Mouse (Mus musculus) forebrain, embryonic 12.5 days (tissue): ENCODE measurements around the gene Ifrd2. TPM values are rescaled to one million over a fixed set of nuclear protein-coding genes. Genes with fewer than 3 reads are reported as not detected.

Experiments
- ATAC-seq: fragments of 200-750 bp; cut with Nextera tagmentation; 2 replicates; pipeline ENCODE4 v1.8.0; 2017; ENCODE audit warnings: moderate TSS enrichment; ENCODE audit not compliant: low FRiP score
- H3K27ac ChIP-seq: fragments of 300-500 bp; sonication (generic); 2 replicates; pipeline ENCODE4 v1.5.1; 2016; ENCODE audit warnings: mild to moderate bottlenecking
- H3K27me3 ChIP-seq: fragments of 300-500 bp; sonication (generic); 2 replicates; pipeline ENCODE4 v1.6.1; 2016; ENCODE audit warnings: mild to moderate bottlenecking
- H3K36me3 ChIP-seq: fragments of 300-500 bp; sonication (generic); replicated peaks from 2 replicates; pipeline ENCODE4 v1.6.1; 2016; ENCODE audit warnings: mild to moderate bottlenecking
- H3K4me1 ChIP-seq: fragments of 300-500 bp; sonication (generic); 2 replicates; pipeline ENCODE4 v1.6.1; 2016
- H3K4me2 ChIP-seq: fragments of 300-500 bp; sonication (generic); 2 replicates; pipeline ENCODE4 v1.6.1; 2016; ENCODE audit warnings: mild to moderate bottlenecking, moderate library complexity
- H3K4me3 ChIP-seq: fragments of 300-500 bp; sonication (generic); replicated peaks from 2 replicates; pipeline ENCODE4 v1.5.1; 2016; ENCODE audit warnings: mild to moderate bottlenecking
- H3K9ac ChIP-seq: fragments of 300-500 bp; sonication (generic); 2 replicates; pipeline ENCODE4 v1.6.1; 2016; ENCODE audit warnings: mild to moderate bottlenecking
- H3K9me3 ChIP-seq: fragments of 300-500 bp; sonication (generic); 2 replicates; pipeline ENCODE4 v1.6.1; 2016
- WGBS: fragments of 180-500 bp; shearing (Covaris S2); methylation state at CpG from one replicate; pipeline ENCODE4 v1.1.7; 2016; 5-methylcytosine and 5-hydroxymethylcytosine counted together
- polyA plus RNA-seq: library from polyadenylated mRNA; unstranded; fragments of >200 nt; fragmentation: Nextera tagmentation; extraction: Ambion mirVana; gene quantifications from 2 replicates; pipeline ENCODE4 v1.2.1, GENCODE M21; 2016

Ifrd2 gene
- polyA plus RNA-seq, 1 experiment from 2014 or later = 22.1 TPM

DNA sequence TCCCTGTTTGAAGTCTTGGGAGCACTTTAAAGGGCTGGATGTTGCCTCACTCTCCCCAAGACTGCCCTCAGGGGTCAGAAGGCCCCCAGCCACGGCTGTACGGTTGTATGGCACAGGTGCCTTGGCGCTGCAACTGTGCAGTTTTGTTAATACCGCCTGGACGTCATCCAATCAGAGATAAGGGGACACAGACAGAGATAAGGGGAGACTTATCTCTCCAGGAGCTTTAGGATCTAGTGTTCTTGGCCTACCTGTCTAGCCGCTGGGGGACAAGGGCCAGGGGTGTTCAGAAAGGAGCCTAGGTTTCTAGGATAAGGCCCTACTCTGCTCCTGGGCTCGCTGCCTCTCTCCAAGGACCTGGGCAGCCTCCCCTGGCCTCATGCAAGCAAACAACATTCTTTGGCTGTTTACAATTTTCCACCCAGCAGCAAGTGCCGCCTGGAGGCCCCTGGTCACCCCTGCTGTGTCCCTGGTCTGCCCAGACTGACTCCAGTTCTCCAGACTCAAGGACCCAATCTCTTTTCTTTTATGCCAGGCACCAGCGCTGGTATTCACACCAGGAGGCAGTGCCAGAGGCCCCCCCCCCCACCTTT, 20.3 kb downstream of the Ifrd2 start:
- Histone ChIP-seq H3K4me2 (no peak overlapping the region), H3K4me3 (no peak overlapping the region), H3K4me1 (peaks cover 62% of the 10 kb centered on the region), H3K36me3 (no peaks in the 10 kb centered on the region), H3K9me3 (no peaks in the 10 kb centered on the region), H3K27me3 (no peaks in the 10 kb centered on the region; the same call in 1 of the 2 replicates), H3K27ac (no peak overlapping the region), H3K9ac (no peak overlapping the region)
- WGBS = 59% methylated on average over 9 of the region's 9 CpGs
- no peak for ATAC-seq

DNA sequence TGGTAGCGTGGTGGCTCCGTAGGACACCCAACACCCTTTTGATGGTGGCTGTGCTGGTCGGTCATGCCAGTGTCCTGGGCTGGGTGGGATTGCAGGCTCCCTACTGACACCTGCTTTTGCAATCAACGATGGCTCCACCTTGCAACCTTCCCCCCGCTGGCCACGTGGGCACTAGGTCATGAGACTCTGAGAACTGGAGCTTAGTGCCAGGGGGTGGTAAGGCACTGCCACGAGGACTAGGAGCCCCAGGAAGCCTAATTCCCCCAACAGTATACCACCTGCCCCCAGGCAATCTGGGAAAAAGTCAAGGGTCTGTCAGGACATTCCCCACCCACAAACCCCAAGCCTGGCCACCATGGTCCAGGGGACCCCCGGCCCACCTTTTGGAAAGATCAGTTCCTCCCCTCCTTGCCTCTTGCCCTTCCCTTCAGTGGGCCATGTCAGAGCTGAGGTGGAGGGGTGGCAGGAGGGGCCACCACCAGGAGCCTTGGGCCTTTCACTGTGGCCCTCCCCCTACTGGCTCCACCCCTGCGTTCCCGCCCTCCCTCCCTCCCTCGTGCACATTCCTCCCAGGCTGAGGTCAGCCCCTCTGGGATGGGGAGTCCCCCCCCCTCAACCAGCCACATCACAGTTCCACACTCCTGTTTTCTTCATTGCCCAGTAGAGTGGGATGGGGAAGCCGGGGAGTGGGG, 21.4 kb downstream of the Ifrd2 start, which contains the start of gene Sema3b:
Gene Sema3b (minus strand): TSS at position 489 of the 692 bp plus-strand sequence.
- ATAC-seq = no peak
- Histone ChIP-seq H3K27me3 (no peaks in the 10 kb centered on the region; the same call in 1 of the 2 replicates), H3K4me2 (peak within 1 kb of the TSS; percentile 22; the same call in 1 of the 2 replicates), H3K9me3 (no peaks in the 10 kb centered on the region), H3K27ac (peak within 1 kb of the TSS; percentile 46; the same call in 1 of the 2 replicates), H3K4me1 (peaks cover 71% of the 10 kb centered on the region), H3K36me3 (peaks cover 3% of the 10 kb centered on the region; the same call in 1 of the 2 replicates), H3K9ac (peak within 1 kb of the TSS; percentile 33; the same call in 1 of the 2 replicates), H3K4me3 (no peak within 1 kb of the TSS)
- whole genome bisulfite sequencing = 44% methylated on average over 11 of the region's 12 CpGs

DNA sequence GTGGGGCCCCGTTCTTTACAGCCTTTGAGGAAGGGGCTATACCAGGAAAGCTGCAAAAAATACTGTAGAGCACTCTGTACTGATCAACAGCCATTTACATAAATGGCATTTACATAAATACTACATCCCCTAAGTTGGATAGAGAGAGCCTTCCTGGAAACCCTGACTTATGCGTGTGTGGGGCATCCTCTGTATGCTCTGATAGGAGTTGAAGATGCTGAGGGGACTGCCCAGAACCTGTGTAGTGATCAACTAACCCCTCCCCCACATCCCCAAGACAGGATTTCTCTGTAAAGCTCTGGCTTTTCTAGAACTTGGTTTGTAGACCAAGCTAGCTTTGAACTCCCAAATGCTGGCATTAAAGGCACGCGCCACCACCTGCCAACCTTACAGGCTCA, 22.0 kb downstream of the Ifrd2 start:
- H3K9ac ChIP-seq = peak overlapping the region; percentile 33; the same call in 1 of the 2 replicates
- peaks cover 72% of the 10 kb centered on the region for H3K4me1 ChIP-seq
- H3K4me2 ChIP-seq = no peak overlapping the region
- no peaks in the 10 kb centered on the region for H3K9me3 ChIP-seq
- H3K4me3 ChIP-seq = no peak overlapping the region
- H3K27ac ChIP-seq = peak overlapping the region; percentile 46; the same call in 1 of the 2 replicates
- H3K27me3 ChIP-seq = no peaks in the 10 kb centered on the region; the same call in 1 of the 2 replicates
- peaks cover 9% of the 10 kb centered on the region for H3K36me3 ChIP-seq
- no peak for ATAC-seq
- 66% methylated on average over 4 of the region's 4 CpGs for WGBS

GRCm38 (mm10) chr9:107611456-107612190, 24.2 kb downstream of the Ifrd2 start:
- Histone ChIP-seq H3K4me3 (peak overlapping the region; percentile 36), H3K4me1 (peaks cover 69% of the 10 kb centered on the region), H3K27ac (peak overlapping the region; percentile 99), H3K9me3 (no peaks in the 10 kb centered on the region), H3K9ac (peak overlapping the region; percentile 71), H3K27me3 (no peaks in the 10 kb centered on the region; the same call in 1 of the 2 replicates), H3K4me2 (peak overlapping the region; percentile 61), H3K36me3 (peaks cover 31% of the 10 kb centered on the region)
- ATAC-seq = no peak; the same call in 1 of the 2 replicates
- WGBS = 69% methylated on average over 6 of the region's 6 CpGs

GRCm38 (mm10) chr9:107612191-107612944, 24.9 kb downstream of the Ifrd2 start:
- 1% methylated on average over 45 of the region's 48 CpGs for WGBS
- H3K9me3 ChIP-seq = no peaks in the 10 kb centered on the region
- peaks cover 62% of the 10 kb centered on the region for H3K4me1 ChIP-seq
- peak overlapping the region; percentile 36 for H3K4me3 ChIP-seq
- ATAC-seq = peak; percentile 94
- peak overlapping the region; percentile 71 for H3K9ac ChIP-seq
- H3K27ac ChIP-seq = peak overlapping the region; percentile 99
- H3K4me2 ChIP-seq = peak overlapping the region; percentile 61
- H3K27me3 ChIP-seq = no peaks in the 10 kb centered on the region
- peaks cover 37% of the 10 kb centered on the region for H3K36me3 ChIP-seq

DNA sequence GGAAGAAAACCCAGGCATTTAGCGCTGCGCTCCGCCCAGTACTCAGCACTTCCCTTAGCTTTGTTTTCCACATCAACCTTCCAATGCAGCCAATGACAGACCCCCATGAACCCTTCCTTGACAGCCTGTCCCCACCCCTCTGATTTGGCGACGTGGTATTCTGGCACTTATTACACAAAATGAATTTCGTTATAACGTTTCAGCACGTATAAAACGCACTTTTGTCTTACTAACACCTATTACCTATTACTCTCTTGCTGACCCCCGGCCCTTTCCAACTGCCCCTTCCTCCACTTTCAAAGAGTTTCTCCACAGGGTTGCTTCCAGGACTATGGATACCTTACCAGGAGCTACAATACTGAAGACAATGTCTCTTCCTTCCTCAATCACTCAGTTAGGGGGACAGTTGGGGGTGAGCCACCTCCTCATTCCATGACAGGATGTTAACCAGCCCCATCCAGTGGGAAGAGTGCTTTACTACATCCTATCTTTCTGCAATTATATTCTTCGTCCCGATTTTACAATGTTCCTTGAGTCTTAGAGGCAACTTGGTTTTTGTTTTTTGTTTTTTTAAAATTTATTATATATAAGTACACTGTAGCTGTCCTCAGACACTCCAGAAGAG, 25.6 kb downstream of the Ifrd2 start:
- H3K4me2 ChIP-seq = peak overlapping the region; percentile 61
- H3K4me3 ChIP-seq = peak overlapping the region; percentile 36
- H3K4me1 ChIP-seq = peaks cover 55% of the 10 kb centered on the region
- H3K36me3 ChIP-seq = peaks cover 43% of the 10 kb centered on the region
- WGBS = 13% methylated on average over 12 of the region's 12 CpGs
- no peaks in the 10 kb centered on the region for H3K9me3 ChIP-seq
- H3K27ac ChIP-seq = peak overlapping the region; percentile 99
- H3K27me3 ChIP-seq = no peaks in the 10 kb centered on the region
- H3K9ac ChIP-seq = peak overlapping the region; percentile 71; the same call in 1 of the 2 replicates
- ATAC-seq = 0 out of 2 replicates have a peak, but pooled peaks have one; percentile 9

DNA sequence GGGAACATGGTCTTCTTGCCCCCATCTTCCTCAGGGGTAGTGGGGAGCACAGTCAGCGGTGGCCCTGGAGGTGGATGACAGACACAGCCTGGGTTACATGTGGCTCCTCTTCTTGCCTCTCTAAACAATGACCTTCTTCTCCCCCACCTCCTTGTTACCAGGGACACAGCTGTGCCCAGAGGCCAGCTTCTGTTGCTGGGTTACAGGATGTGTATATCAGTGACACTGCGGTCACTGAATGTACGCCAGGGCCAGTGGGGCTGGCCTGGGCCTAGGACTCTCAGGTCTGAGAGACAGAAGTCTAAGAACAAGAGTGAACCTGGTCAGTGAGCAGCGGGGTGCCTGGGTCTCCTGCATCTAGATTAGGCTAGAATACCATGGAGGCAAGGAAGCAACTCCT, 27.6 kb downstream of the Ifrd2 start:
- Histone ChIP-seq H3K9me3 (no peaks in the 10 kb centered on the region), H3K9ac (no peak overlapping the region), H3K27ac (peak overlapping the region; percentile 43; the same call in 1 of the 2 replicates), H3K36me3 (peaks cover 63% of the 10 kb centered on the region), H3K4me2 (no peak overlapping the region), H3K4me1 (peaks cover 53% of the 10 kb centered on the region), H3K4me3 (no peak overlapping the region), H3K27me3 (no peaks in the 10 kb centered on the region)
- WGBS = 82% methylated on average over 4 of the region's 4 CpGs
- ATAC-seq = no peak

DNA sequence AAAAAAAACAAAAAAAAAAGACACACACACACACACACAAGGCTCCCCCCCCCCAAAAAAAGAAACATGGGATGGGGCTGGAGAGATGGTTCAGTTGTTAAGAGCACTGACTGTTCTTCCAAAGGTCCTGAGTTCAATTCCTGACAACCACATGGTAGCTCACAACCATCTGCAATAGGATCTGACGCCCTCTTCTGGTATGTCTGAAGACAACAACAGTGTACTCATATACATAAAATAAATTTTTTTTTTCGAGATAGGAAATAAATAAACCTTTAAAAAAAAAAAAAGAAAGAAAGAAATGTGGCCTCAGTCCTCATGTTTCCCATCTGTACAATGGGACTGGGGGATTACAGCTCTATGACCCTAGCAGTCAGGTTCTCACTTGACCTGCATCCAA, 30.0 kb downstream of the Ifrd2 start:
- Histone ChIP-seq H3K36me3 (peaks cover 75% of the 10 kb centered on the region), H3K4me1 (peaks cover 39% of the 10 kb centered on the region), H3K27me3 (no peaks in the 10 kb centered on the region), H3K27ac (no peak overlapping the region), H3K9me3 (no peaks in the 10 kb centered on the region), H3K9ac (no peak overlapping the region), H3K4me3 (no peak overlapping the region), H3K4me2 (no peak overlapping the region)
- WGBS = 93% methylated on average over 2 of the region's 2 CpGs
- ATAC-seq = no peak

DNA sequence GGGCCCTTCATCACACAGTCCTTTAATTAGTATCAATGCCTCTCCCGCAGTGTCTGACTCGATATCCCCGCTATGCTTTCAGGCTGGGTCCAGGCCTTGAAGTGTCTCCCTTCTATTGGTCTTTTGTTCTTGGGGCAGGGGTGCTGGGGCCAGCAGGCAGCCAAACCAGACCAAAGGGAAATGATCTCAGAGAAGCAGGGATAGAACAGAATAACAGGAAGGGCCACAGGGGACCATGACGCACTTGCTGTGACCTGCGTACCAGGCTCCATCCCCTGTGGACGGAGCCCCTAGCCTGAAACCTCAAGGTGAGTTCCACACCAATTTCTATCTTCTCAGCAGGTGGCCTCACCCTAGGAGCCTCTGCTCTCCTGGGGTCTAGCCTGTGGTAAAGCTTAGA, 30.7 kb downstream of the Ifrd2 start:
- no peak for ATAC-seq
- H3K27ac ChIP-seq = 0 out of 2 replicates have a peak overlapping the region, but pooled peaks have one; percentile 62
- peaks cover 80% of the 10 kb centered on the region for H3K36me3 ChIP-seq

DNA sequence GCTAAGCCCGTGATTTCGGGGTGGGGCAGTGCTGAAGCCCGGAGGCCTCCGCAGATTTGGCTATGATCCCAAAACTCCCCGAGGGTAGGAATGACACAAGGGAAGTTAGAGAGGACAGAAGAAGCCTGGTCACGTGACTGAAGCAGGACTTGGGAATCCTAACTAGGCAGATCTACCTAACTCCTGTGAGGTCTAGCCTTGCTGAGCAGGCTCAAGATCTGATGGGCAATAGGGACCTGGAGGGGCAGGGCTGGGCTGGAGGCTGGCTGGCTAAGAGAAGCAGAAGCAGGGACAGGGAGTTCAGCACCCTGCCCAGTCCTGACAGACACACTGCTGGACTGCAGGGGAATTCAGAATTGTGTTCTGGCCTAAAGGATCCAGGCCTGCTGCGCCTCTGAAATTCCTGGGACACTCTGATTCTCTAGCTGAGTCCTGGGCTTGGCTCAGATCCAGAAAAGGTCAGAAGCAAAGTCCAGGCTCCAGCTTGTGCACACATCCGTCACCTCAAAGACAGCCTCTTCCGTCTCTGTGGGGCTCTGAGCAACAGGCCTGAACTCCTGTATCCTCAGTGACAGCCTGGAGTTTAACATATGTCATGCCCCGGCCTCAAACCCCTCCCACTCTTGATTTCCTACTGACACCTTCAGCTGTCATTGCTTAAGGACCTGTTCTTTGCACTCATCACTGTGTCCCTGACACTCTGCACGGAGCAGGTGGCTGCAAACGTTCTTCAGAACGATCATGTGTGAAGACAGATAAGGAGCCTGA, 31.5 kb downstream of the Ifrd2 start:
- 70% methylated on average over 13 of the region's 13 CpGs for WGBS
- ATAC-seq = no peak
- H3K27me3 ChIP-seq = no peaks in the 10 kb centered on the region
- peaks cover 27% of the 10 kb centered on the region for H3K4me1 ChIP-seq
- H3K9ac ChIP-seq = no peak overlapping the region
- H3K9me3 ChIP-seq = no peaks in the 10 kb centered on the region
- H3K4me3 ChIP-seq = no peak overlapping the region
- H3K36me3 ChIP-seq = peaks cover 84% of the 10 kb centered on the region
- no peak overlapping the region for H3K4me2 ChIP-seq
- peak overlapping the region; percentile 62; the same call in 1 of the 2 replicates for H3K27ac ChIP-seq

More for the DNA sequence above, 30.7 kb downstream of the Ifrd2 start:
- Histone ChIP-seq H3K9ac (no peak overlapping the region), H3K27me3 (no peaks in the 10 kb centered on the region), H3K4me2 (no peak overlapping the region), H3K4me1 (peaks cover 34% of the 10 kb centered on the region), H3K4me3 (no peak overlapping the region), H3K9me3 (no peaks in the 10 kb centered on the region)
- WGBS = 96% methylated on average over 6 of the region's 6 CpGs

DNA sequence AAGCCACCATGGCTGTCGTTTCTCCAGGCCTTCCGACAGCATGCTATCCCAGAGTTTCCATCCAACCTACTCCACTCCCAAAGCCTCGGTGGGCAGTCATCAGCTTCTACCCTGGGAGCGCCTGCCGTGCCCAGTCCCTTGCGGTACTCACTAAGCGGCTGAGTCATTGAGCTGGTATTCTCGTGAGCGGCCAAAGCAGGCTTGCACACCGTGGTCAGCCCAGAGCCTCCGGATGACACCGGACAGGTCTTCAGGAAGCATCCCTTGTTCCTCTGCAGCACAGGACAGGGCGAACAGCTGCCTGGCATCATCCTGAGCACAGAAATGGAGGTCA, 32.1 kb downstream of the Ifrd2 start:
- no peak for ATAC-seq
- Histone ChIP-seq H3K4me2 (no peak overlapping the region), H3K27ac (peak overlapping the region; percentile 62; the same call in 1 of the 2 replicates), H3K9me3 (no peaks in the 10 kb centered on the region), H3K36me3 (peaks cover 82% of the 10 kb centered on the region), H3K4me3 (no peak overlapping the region), H3K27me3 (no peaks in the 10 kb centered on the region), H3K9ac (no peak overlapping the region), H3K4me1 (peaks cover 26% of the 10 kb centered on the region)
- WGBS = 87% methylated on average over 13 of the region's 13 CpGs
